Mouse (Mus musculus) hindlimb bud, embryonic 11.5 days (tissue): ENCODE results near the gene Timm10.
A peak's percentile ranks its signal among the peaks of the same experiment; 100 is the strongest.

ENCODE experiments used
- DNase-seq: peaks from one replicate; pipeline ENCODE4 v3.0.0-alpha.2; 2012; ENCODE audit warnings: low read depth, low spot score; ENCODE audit errors: extremely low spot score

Timm10 gene

DNA sequence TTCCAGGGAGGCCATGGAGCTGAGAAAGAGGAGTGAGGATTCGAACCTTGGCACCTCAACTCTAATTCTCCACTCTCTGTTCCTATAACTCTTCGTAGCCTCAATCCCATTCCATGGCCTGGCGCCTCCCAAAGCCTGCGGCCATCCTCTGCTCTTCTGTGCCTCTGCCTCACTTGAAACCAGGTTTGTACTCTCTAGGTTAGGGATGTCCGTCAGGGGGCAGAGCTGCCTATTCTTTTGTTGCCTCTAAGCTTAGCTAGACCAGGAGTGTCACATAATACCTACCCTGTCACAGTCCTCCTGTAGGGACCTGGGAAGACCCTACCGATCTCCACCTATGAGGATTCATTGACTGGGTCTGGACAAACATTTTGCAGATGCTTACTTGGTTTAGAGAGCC lies 14.1 kb upstream of the Timm10 start:
- DNase-seq: no peak

DNA sequence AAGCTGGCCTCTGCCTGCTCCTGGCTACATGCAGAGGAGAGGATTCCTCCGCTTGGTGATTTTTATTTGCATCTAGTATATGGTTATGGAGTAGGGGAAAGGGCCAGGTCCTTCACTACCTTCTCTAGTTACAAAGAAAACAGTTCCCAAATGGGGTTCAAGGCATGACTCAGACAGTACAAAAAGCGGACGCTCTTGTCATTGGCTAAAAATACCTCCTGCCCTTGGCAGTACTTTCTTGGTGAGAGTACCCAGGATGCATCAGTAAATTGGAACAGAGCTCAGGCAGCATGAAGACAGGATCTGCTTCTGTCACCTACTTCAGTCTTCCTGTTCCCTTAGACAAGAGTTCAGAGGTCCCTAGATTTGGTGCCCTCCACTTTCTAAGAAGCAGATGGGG lies 6.9 kb upstream of the Timm10 start:
- DNase-seq: no peak

DNA sequence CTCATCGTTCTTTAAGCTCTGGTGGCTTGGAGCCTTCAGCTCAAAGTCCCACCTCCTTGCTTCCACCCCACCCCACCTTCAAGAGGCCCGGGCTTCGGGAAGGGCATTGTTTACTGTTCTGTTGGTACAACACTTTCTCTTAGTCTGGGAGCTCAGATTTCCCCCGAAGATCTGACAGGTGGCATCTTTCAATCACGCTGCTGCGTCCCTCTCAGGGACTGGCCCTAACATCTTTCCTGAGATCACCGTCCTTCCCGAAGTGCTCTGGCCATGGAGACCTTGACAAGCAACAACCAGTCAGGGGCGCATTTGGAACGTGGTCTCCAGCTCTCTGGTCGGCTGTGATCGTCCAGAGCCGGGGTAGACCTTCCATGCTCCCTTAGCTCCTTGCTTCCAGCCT lies 4.2 kb upstream of the Timm10 start, which contains the start of gene Smtnl1:
Gene Smtnl1, minus strand, starts transcription at position 101 of the 400 bp plus-strand sequence.
- no peak for DNase-seq

DNA sequence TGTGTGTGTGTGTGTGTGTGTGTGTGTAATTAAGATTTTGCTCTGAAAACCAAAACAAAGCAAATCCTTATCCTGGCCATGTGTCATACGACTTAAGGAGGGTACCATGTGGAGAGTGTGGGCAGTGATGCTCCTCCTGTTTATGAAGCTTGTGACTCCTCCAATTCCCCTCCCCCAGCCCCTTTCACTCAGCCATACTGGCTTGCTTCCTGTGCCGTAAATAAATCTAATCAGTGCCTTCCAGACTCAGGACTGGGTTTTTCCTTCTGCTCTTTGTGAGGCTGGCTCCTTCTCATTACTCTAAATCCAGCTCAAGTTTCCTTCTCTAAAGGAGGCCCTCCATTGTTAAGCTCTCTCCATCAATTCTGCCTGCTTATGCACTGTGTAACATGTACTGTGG lies 3.6 kb upstream of the Timm10 start:
- no peak for DNase-seq

DNA sequence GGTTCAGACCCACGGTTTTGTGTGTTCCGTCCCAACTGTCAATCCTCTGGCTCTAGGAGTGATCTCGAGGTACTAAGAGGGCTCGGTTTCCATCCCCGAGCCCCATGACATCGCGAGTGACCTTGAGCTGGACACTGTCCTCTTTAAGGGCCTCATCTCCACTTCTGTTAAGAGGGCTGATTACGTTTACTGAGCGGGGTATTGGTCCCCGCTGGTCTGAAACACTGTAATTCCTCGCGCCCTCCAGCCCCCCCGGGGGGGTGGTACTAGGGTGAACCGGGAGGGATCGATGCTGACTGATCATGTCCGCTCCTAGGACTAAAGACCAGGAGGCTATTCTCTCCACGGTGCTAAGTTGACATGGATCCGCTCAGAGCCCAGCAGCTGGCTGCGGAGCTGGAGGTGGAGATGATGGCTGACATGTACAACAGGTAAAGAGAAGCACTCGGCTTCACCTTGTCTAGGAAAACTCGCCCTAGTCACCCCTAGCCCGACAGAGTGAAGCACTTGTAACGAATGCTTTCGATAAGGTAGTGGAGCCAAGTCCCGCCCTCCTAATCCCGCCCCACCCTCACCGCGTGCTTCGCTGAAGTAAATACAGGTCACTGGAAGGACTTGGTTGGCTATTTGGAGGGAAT lies 605 bp downstream of the Timm10 start:
- DNase-seq: no peak

DNA sequence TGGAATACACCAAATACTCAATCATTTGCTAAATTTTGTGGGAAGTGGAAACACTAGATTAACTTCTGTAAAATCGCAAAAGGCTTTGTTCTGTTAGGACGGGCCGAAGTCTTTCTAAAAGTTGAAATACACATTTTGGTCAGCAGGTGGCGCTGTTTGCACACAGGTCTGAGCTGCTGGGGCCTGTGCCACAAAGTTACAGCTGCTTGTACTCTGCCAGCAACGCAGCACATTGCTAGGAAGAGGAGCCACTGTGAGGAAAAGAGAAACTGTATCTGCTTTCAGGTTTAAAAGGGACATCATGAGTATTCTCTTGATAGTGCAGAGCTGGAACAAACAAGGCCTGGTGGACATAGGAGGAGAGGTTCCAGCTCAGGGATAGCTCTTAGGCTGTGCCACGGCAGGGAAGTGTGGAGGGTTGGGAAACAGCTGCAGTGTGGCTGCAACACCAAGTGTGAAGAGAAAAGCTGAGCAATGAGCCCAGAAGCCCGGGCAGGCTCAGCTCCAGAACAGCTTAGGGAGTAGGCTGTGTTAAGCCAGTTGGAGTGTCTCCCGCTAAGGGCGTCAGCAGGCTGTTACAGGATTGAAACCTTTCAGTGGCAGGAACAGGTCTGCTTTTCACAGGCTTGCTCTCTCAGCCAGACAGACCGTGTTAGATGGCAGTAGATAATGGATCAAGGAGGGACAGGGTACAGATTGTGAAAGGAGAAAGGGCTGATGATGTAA lies 5.0 kb downstream of the Timm10 start:
- peak; percentile 88 for DNase-seq

DNA sequence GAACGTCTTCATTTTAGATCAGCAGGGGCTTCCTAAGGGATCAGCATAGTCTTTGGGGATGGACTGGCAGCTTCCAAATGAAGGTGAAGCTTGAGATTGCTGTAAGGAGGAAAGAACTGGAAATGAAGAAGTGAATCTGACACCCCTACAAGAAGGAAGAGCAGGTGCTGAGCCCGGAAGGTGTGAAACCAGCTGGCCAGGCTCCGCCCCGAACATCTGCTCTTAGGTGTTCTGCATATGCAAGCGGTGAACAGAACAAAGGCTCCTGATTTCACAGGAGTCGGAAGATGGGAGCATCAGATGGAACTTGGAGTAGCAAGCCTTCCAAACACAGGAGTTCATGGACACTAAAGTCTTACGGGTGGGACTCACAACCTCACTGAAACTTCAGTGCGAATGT lies 10.3 kb downstream of the Timm10 start:
- no peak for DNase-seq

DNA sequence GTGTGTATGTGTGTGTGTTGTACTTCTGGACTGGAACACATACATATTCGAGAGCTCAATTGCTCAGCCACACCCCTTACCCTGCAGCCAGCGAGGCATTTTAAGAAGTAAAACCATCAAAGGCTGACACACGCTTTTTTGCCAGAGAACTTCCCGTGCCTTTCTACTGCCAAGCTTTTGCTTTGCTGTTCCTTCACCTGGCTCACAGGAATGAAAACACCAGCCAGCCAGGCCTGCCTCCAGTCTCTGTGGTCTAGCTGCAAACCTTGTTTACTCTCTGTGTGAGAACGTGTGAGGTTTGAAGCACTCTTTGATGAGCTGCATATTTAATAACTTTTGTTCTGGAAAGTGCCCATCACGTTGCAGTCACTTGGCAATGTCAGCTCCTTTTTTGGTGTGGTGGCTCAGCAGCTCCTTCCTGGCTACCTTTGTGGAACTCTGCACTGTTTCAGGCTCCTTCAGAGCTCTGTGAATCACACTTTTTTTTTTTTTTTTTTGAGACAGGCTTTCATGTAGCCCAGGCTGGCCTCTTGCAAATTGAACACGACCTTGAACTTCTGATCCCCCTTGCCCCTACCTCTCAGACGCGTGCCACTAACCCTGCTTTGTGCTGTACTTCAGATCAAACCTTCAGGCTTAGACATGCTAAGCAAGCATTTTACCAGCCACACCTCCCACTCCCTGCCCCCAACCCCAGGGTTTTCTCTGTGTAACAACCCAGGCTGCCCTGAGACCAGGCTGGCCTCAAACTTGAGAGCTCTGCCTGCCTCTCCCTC lies 11.2 kb downstream of the Timm10 start:
- DNase-seq: no peak

DNA sequence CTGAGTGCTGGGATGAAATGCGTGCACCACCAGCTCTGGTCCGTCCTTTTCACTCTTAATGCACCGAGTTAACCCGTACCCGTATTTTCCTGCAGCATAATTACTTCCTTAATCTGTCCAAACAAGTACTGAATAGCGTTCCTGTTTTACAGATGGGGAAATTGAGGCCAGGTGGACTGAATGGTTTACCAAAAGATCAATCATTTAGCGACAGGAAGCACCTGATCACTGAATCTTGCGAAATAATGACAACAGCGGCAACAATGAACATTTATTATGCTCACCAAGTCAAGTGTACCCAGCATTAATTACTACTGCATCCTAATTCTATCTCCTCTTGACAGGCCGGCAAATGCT lies 11.8 kb downstream of the Timm10 start, which contains the start of gene Slc43a1:
Gene Slc43a1, plus strand, starts transcription at position 258 of the 357 bp plus-strand sequence.
- DNase-seq: no peak

DNA sequence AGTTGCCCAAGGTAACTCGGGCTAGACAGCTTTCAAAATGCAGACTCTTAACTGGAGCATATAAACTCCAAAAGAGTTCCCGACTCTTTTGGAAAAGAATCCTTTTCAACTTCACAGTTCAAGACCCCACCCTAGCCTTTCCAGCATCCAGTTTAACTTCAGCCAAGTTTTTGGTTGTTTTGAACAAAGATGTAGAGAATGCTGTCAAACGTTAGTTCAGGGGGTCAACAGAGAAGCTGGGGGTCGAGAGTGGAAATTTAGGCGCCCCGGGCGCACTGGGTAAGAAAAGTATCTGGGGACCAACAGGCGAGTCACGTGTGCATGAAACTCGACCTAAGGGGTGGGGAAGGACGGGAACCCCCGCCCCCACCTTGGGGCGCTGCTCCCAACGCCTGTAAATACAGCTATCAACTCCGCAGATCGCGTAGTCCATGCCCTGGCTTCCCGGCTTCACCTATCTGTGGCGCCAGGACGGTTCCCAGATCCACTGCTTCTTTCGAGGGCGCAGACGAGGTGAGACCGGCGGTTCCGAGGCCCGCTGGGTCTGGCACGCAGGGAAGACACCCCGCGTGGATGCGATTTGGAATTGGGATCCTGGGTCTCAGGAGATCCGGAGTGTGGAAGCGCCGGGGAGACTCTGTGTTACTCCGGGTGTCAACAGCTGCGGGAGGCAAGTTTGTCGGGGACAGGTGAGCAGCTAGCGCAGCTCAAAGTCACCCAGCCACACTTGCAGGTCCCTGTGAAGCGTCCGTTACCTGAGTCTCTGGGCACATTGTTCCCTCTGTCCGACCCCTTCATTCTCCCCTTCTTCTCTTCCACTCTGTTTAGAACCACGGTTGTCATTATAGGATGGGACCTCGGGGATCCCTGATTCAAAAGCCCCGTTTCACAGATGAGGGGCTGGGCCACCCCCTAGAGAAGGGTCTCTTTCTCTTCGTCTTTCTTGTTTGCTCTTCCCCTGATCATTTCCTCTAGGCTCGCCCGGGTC lies 12.5 kb downstream of the Timm10 start:
- no peak for DNase-seq

DNA sequence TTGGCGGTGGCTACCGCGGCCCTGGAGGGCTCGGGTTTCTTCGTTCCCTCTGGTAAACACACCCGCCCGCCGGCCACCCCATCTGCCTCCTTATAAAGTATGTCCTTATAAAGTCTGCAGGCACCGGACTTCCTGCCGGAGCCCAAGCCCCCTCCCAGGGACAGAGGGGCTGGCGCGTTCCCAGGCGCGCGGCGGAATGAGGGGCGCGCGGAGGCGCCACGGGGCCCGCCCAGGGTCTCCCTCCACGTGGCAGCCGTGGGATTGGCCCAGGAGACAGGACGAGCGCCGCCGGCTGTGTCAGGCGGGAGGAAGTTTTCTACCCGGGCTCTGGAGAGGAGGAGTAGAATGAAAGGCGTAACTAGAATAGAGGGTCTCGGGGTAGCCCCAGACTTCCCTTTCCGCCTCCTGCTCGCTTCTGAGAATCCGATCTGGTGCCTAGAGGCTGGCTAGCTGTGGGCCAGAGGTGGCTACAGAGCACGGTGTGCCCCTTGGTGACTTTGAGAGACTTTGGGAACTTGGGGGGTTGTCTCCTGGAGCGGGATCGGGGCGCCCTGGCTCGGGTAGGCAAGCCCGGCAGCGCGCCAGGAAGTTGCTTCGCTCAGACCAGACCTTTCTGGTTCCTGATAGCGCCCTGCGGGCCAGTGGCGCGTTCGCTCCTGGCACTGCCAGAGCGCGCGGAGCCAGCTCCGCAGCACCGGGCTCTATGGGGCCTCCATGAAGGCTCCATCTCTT lies 13.4 kb downstream of the Timm10 start:
- no peak for DNase-seq

DNA sequence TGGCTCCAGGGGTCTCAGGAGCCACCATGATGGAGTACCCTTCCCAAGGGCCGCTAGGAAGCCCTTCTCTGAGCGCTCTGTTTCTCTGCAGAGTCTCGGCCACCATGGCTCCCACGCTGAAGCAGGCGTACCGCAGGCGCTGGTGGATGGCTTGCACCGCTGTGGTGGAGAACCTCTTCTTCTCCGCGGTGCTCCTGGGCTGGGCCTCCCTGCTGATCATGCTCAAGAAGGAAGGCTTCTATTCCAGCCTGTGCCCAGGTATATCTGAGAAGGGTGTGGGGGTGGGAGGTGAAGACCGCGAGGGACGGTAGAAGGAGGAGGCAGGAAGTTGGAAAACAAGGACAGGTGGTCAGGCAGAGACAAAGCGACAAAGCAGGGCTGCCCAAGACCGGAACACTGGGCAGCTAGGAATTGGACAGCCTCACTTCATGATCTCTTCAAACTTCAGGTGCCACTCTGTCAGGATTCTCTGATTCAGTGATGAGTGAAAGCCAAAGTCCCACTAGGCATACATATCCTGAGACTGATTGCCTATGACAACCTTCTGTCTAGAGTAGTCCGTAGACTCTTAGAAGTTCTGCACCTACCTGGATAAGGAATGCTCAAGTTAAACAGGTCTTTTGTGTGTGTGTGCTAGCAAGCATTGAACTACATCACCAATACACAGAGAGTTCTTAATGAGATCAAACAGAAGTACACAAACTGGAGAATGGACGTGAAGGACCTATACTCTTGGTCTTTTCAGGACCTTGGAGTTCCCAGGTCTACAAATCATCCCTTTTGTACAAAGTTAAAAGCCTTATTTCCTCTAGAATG lies 14.2 kb downstream of the Timm10 start:
- DNase-seq: no peak

DNA sequence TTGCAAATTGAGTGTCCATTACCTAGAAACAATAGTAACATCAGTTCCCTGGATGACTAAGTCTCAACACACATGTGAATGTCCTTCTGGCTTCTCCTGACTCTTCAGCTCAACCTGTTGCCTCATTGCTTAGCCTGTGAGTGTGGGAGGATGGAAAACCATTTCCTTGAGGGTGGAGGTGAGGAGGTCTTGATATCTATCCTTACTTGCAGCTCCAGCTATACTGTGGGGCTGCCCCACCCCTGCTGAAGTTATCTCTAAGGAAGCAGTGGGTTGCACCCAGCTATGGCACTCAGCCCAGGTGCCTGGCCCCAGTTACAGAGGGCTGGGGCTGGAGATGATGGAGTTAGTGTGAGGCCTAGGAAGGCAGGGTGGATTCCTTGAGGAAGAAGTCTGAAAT lies 15.1 kb downstream of the Timm10 start:
- DNase-seq: no peak

DNA sequence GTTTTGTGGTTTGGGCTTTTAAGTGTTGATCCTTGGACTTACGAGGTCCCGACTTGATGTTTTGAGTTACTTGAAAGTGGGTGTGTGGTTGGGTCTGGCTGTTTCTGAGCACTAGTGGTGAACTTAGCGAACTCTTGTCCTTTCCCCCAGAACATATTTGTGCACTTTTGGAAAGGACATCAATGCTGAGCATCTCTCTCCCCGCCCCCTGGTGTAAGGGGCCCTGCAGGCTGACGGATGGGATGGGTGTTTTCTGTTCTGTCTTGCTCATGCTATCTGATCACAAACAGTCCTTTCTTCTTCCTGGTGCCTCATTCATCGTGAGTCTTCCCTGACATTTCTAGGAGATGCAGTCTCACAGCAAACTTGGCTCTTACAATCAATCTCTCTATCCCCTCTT lies 16.9 kb downstream of the Timm10 start:
- no peak for DNase-seq

DNA sequence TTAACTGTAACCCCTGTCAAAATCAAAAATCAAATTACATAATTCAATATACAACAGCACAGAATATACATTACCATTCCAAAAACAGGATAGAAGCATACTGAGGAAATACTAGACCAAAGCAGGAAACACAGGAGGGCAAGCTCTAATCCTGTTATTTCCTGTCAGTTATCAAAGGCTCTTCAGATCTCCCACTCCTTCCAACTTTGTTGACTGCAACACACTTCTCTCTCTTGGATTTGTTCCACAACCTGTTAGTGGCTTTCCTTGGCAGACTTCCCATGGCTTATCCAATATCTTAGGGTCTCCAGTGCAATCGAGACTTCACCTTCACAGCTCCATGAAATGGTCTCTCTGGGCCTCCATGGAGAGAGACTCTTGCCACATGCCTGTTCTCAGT lies 18.4 kb downstream of the Timm10 start:
- DNase-seq: no peak

DNA sequence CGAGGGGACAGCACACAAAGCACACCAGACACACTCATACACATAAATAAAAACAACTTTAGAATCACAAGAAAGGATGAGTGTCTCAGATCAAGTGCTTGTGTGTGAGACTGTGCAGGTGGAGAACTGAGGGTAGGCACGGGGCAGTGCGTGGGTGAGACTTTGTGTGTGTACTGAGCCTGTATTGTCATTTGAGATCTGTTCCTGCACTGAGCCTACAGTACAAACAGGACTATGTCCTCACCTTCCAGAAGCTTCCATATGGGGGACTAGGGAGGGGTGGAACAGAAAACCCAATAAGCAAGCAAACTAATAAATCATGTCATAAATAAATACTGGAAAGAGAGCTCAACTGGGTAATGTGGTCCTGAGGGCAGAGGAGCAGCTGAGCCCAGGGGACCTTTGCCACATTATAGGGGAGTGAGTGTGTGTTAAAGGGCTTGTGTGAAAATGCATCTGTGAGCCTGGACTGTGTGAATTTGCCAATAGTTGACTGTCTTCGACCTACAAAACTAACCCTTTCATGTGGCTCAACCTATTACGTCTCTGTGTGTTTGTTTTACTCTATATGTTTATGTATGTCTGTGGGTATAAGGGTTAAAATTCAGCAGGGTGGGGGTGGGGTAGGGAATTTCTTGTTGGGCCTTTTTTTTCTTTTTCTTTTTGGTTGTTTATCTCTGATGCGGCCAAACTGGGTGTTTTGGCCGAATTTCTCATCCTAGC lies 23.8 kb downstream of the Timm10 start:
- no peak for DNase-seq

DNA sequence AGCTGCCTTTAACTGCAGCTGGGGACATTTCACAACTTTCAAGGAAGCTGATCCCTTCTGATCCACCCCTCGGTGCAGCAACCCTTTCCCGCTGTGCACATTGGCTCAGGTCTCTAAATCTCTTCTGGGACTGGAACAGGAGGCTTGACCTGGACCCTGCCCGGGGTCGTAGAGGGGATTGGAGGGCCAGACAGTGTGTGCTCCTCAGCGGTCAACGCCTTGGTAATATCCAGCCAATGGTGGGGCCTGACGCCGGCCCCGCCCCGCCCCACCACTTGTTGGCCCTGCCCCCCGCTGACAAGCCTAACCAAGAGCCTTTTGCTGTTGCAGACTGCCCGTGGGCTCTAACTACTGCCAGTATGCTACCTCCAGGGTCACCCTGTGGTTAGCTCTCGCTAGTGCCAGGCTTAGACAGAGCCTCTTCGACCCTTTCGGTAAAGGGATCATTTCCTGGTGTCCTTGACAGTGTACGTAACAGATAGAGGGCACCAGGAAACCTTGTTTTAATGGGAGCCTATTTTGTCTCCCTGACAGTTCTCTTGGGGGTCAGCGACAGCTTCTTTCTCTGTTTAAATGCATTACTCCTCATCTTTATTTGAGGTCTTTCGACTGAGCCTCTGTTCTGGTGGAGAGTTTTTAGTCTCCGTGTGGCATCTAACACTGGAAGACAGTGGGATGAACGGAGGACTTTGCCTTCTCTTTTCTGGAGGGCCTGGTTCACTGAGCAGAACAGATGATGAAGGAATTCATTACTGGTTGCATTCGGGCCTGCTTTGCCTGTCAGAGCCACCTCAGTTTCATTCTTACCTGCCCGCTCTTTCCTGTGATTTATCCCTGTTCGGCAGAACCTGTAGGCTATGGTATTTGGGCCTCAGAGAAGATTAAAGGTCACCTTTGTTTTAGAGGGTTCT lies 24.6 kb downstream of the Timm10 start:
- DNase-seq: no peak

DNA sequence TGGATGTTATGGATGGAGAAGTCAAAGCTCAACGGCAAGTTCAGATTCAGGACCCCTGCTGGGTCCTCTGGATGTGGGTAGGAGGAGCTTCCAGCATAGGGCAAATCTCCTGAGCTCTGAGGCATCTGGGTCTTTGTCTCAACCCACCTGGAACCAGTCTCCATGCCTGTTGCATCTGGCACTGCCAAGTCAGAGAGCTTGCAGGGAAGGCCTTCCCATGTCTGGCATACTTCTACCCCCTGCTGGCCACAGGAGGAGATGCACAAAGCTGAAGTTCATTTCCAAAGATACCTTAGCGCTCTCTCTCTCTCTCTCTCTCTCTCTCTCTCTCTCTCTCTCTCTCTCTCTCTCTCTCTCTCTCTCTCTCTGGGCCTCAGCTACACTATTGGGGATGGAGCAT lies 28.9 kb downstream of the Timm10 start:
- no peak for DNase-seq
